Comparison of ENCODE assay signal across 14 mouse cellular contexts in genomic region chr9:69477824-69478222, GRCm38 (mm10). TPM values are rescaled to one million over a fixed set of nuclear protein-coding genes. Genes with fewer than 3 reads are reported as not detected.
DNase-seq lines count a peak whose midpoint lies in the region; ATAC-seq and TF ChIP-seq lines count a peak whose summit lies in the region.
"Had no signal": no experiment of that assay in that cellular context is flagged by ENCODE, and none has a peak within 500 bp of the region (broad histone marks: within the 10 kb centered on the region; RNA-seq: fewer than 3 reads in every experiment).

No protein-coding gene starts in this region.

- H3K4me2 ChIP-seq in embryonic facial prominence, embryonic 14.5 days (ENCODE audit: low read depth, low read length) = no peak overlapping the region
- H3K4me2 ChIP-seq in heart, postnatal 0 days (ENCODE audit: low read depth, low read length) = no peak overlapping the region
- no peak overlapping the region for H3K4me2 ChIP-seq in limb, embryonic 13.5 days (replicated peaks)
- H3K4me2 ChIP-seq: liver, embryonic 12.5 days had no signal

- DNase-seq in embryonic facial prominence, embryonic 14.5 days (ENCODE audit: low spot score) = no peak
- DNase-seq in embryonic facial prominence, embryonic 10.5 days (ENCODE audit: low spot score) = no peak
- no peak for DNase-seq in heart, postnatal 0 days (ENCODE audit: low spot score)
- no peak for DNase-seq in heart, adult 8-10 months (ENCODE audit: low spot score)
- DNase-seq in 3T3-L1 (ENCODE audit: low read depth, low spot score) = peak; percentile 65
- DNase-seq in layer of hippocampus, postnatal 25 days (ENCODE audit: extremely low spot score in 1 of 2, low spot score in 1 of 2) = no peak
- DNase-seq in cerebellum, postnatal 10 days = no peak
- DNase-seq: cerebellum, adult 8-10 months; embryo, embryonic 11 days; lung, postnatal 10 days; thymus, postnatal 14 days had no signal

- no peak for TF ChIP-seq CTCF in heart, postnatal 0 days (IDR thresholded peaks at IDR 0.05; ENCODE audit: low read depth)

- H3K27me3 ChIP-seq in embryonic facial prominence, embryonic 14.5 days (replicated peaks; ENCODE audit: control insufficient read depth, insufficient read depth, low read length) = no peaks in the 10 kb centered on the region
- peaks cover 6% of the 10 kb centered on the region; the same call in 1 of the 2 replicates for H3K27me3 ChIP-seq in embryonic facial prominence, embryonic 10.5 days (replicated peaks; ENCODE audit: low read depth, poor library complexity, severe bottlenecking)
- H3K27me3 ChIP-seq in heart, postnatal 0 days (ENCODE audit: control insufficient read depth, insufficient read depth, low read length) = no peaks in the 10 kb centered on the region
- peaks cover 19% of the 10 kb centered on the region for H3K27me3 ChIP-seq in limb, embryonic 13.5 days

- WGBS in embryonic facial prominence, embryonic 14.5 days = 49% methylated on average over 6 of the region's 6 CpGs
- WGBS in embryonic facial prominence, embryonic 10.5 days = 38% methylated on average over 6 of the region's 6 CpGs
- 49% methylated on average over 6 of the region's 6 CpGs for WGBS in heart, postnatal 0 days
- WGBS in limb, embryonic 13.5 days = 55% methylated on average over 6 of the region's 6 CpGs

- no peak for ATAC-seq in embryonic facial prominence, embryonic 14.5 days (ENCODE audit: low read depth)
- ATAC-seq in heart, postnatal 0 days (ENCODE audit: insufficient read depth, low read depth) = 0 out of 2 replicates have a peak, but pooled peaks have one; percentile 4
- no peak for ATAC-seq in limb, embryonic 13.5 days (ENCODE audit: low FRiP score, low read depth)
- ATAC-seq: liver, embryonic 12.5 days had no signal

- no peak for TF ChIP-seq EP300 in heart, postnatal 0 days (IDR thresholded peaks at IDR 0.05; ENCODE audit: low read depth)

- peaks cover 94% of the 10 kb centered on the region for H3K36me3 ChIP-seq in embryonic facial prominence, embryonic 14.5 days (ENCODE audit: control insufficient read depth, insufficient read depth, low read length)
- no peaks in the 10 kb centered on the region for H3K36me3 ChIP-seq in embryonic facial prominence, embryonic 10.5 days (replicated peaks)
- peaks cover 77% of the 10 kb centered on the region for H3K36me3 ChIP-seq in heart, postnatal 0 days (replicated peaks; ENCODE audit: control insufficient read depth, insufficient read depth, low read length)
- H3K36me3 ChIP-seq in limb, embryonic 13.5 days = peaks cover 60% of the 10 kb centered on the region
- H3K36me3 ChIP-seq: midbrain, embryonic 10.5 days had no signal

- H3K4me1 ChIP-seq in embryonic facial prominence, embryonic 14.5 days (ENCODE audit: control insufficient read depth, insufficient read depth, low read length) = peaks cover 16% of the 10 kb centered on the region
- peaks cover 38% of the 10 kb centered on the region for H3K4me1 ChIP-seq in embryonic facial prominence, embryonic 10.5 days
- H3K4me1 ChIP-seq in heart, postnatal 0 days (ENCODE audit: control insufficient read depth, insufficient read depth) = peaks cover 32% of the 10 kb centered on the region
- H3K4me1 ChIP-seq in limb, embryonic 13.5 days = peaks cover 24% of the 10 kb centered on the region

- no peak overlapping the region for H3K9ac ChIP-seq in embryonic facial prominence, embryonic 14.5 days (ENCODE audit: low read depth, low read length)
- H3K9ac ChIP-seq in heart, postnatal 0 days (replicated peaks; ENCODE audit: low read depth, low read length) = 0 out of 2 replicates have a peak overlapping the region, but pooled peaks have one; percentile 12
- no peak overlapping the region for H3K9ac ChIP-seq in limb, embryonic 13.5 days
- H3K9ac ChIP-seq: liver, embryonic 12.5 days had no signal

- peak overlapping the region; percentile 70 for H3K27ac ChIP-seq in embryonic facial prominence, embryonic 14.5 days (replicated peaks; ENCODE audit: low read depth, low read length)
- H3K27ac ChIP-seq in embryonic facial prominence, embryonic 10.5 days (replicated peaks) = no peak overlapping the region
- H3K27ac ChIP-seq in heart, postnatal 0 days (ENCODE audit: low read depth) = peak overlapping the region; percentile 79
- H3K27ac ChIP-seq in limb, embryonic 13.5 days = peak overlapping the region; percentile 44; the same call in 1 of the 2 replicates
- H3K27ac ChIP-seq: liver, embryonic 12.5 days; midbrain, embryonic 10.5 days had no signal

- no peaks in the 10 kb centered on the region for H3K9me3 ChIP-seq in embryonic facial prominence, embryonic 14.5 days (ENCODE audit: control insufficient read depth, low read length)
- H3K9me3 ChIP-seq in embryonic facial prominence, embryonic 10.5 days = no peaks in the 10 kb centered on the region
- H3K9me3 ChIP-seq in heart, postnatal 0 days (replicated peaks; ENCODE audit: control insufficient read depth, low read length) = no peaks in the 10 kb centered on the region
- H3K9me3 ChIP-seq in limb, embryonic 13.5 days = no peaks in the 10 kb centered on the region
- H3K9me3 ChIP-seq: liver, embryonic 12.5 days; midbrain, embryonic 10.5 days had no signal

- no peak overlapping the region for H3K4me3 ChIP-seq in embryonic facial prominence, embryonic 14.5 days (ENCODE audit: low read depth, low read length)
- H3K4me3 ChIP-seq in embryonic facial prominence, embryonic 10.5 days = no peak overlapping the region
- H3K4me3 ChIP-seq in heart, postnatal 0 days (ENCODE audit: low read depth, low read length) = no peak overlapping the region
- no peak overlapping the region for H3K4me3 ChIP-seq in limb, embryonic 13.5 days
- H3K4me3 ChIP-seq: liver, embryonic 12.5 days; midbrain, embryonic 10.5 days had no signal

RNA-seq across cellular contexts. Expression of gene Anxa2, which starts 24.4 kb away (rescaled TPM):
- 1,306 and 1,330 TPM in 2 replicates for polyA plus RNA-seq in embryonic facial prominence, embryonic 14.5 days (2014; fragmentation: Nextera tagmentation; extraction: Ambion mirVana)
- 112 and 145 TPM in 2 replicates for polyA plus RNA-seq in embryonic facial prominence, embryonic 10.5 days (2016; fragmentation: Nextera tagmentation; extraction: Ambion mirVana)
- total RNA-seq in heart, postnatal 0 days (2014; rRNA removed; ENCODE audit: low replicate concordance) = 367 and 369 TPM in 2 replicates
- polyA plus RNA-seq in heart, postnatal 0 days (2015; fragmentation: Nextera tagmentation; extraction: Ambion mirVana) = 268 and 280 TPM in 2 replicates
- 10 to 100 TPM; 48.1 to 87.1 (median 65.2) TPM for total RNA-seq in heart, adult 8-10 months (2022)
- polyA plus RNA-seq in limb, embryonic 13.5 days (2015; fragmentation: Nextera tagmentation; extraction: Ambion mirVana) = 691 and 735 TPM in 2 replicates
- 1 to 10 TPM; 8.5 to 9.4 TPM for total RNA-seq in layer of hippocampus, postnatal 25 days (2021)
